Mouse (Mus musculus) layer of hippocampus, adult 18-20 months (tissue): ENCODE data around the gene Scgb1b30. TPM values are rescaled to one million over a fixed set of nuclear protein-coding genes. Genes with fewer than 3 reads are reported as not detected.

Source experiments
- total RNA-seq, 2 experiments: library from RNA; stranded (reverse); gene quantifications; 2 replicates each; pipeline ENCODE4 v1.2.3; 2021

Gene Scgb1b30
- total RNA-seq, 2 experiments from 2014 or later, result not detected

Other genes starting within 250 kb of the Scgb1b30 start
- gene Scgb2b26, start 150.4 kb upstream of the Scgb1b30 start, total RNA-seq, result not detected
- not detected for gene Scgb2b27, start 81.5 kb upstream of the Scgb1b30 start, total RNA-seq
- gene Scgb1b27, start 73.9 kb upstream of the Scgb1b30 start, total RNA-seq, result not detected
- gene Wtip, start 37.8 kb downstream of the Scgb1b30 start, total RNA-seq, result 10 to 100 TPM in 1 of 2 experiments, 1 to 10 TPM in 1; 9.5 to 11.6 TPM
- 10 to 100 TPM; 87.2 TPM for gene Uba2, start 74.2 kb downstream of the Scgb1b30 start, total RNA-seq
- 10 to 100 TPM; 22.4 to 24.5 TPM for gene Pdcd2l, start 101.2 kb downstream of the Scgb1b30 start, total RNA-seq
- 100 to 1,000 TPM; 785 to 815 TPM for gene Gpi1, start 134.9 kb downstream of the Scgb1b30 start, total RNA-seq
- gene Gm6096, start 155.6 kb downstream of the Scgb1b30 start, total RNA-seq, result not detected
- gene 4931406P16Rik, start 218.1 kb downstream of the Scgb1b30 start, total RNA-seq, result 10 to 100 TPM; 31.9 to 33.6 TPM